Mouse (Mus musculus) thymus, adult 2 months (tissue): ENCODE data around the gene Dnajc22. TPM values are rescaled to one million over a fixed set of nuclear protein-coding genes. Genes with fewer than 3 reads are reported as not detected.

Experiments used
- DNase-seq: peaks from one replicate; pipeline ENCODE4 v3.0.0; 2021
- H3K27ac ChIP-seq: fragments of 200-500 bp; 2 replicates; pipeline ENCODE4 v1.5.1; 2012; ENCODE audit warnings: low read length, control low read depth; ENCODE audit not compliant: control insufficient read depth, insufficient read depth
- H3K27me3 ChIP-seq: fragments of 200-500 bp; 2 replicates; pipeline ENCODE4 v1.6.1; 2012; ENCODE audit warnings: mild to moderate bottlenecking, low read length, moderate library complexity, mixed read lengths; ENCODE audit not compliant: control insufficient read depth, insufficient read depth
- H3K36me3 ChIP-seq: fragments of 200-500 bp; 2 replicates; pipeline ENCODE4 v1.6.1; 2012; ENCODE audit warnings: mild to moderate bottlenecking, low read length, moderate library complexity; ENCODE audit not compliant: control insufficient read depth, insufficient read depth
- H3K4me1 ChIP-seq: fragments of 200-500 bp; replicated peaks from 2 replicates; pipeline ENCODE4 v1.6.1; 2012; ENCODE audit warnings: low read length; ENCODE audit not compliant: control insufficient read depth, insufficient read depth
- H3K4me3 ChIP-seq: fragments of 200-500 bp; 2 replicates; pipeline ENCODE4 v1.5.1; 2012; ENCODE audit warnings: mild to moderate bottlenecking, low read length, control low read depth, moderate library complexity; ENCODE audit not compliant: control insufficient read depth, insufficient read depth
- CTCF ChIP-seq: fragments of 200-500 bp; IDR thresholded peaks from 2 replicates; pipeline ENCODE4 v1.5.1; 2012; ENCODE audit warnings: mild to moderate bottlenecking, control low read depth, low read length, moderate library complexity, borderline replicate concordance; ENCODE audit not compliant: control insufficient read depth, poor library complexity, insufficient read depth; ENCODE audit errors: extremely low read depth
- POLR2A ChIP-seq: fragments of 200-500 bp; IDR thresholded peaks from 2 replicates; pipeline ENCODE4 v1.6.1; 2012; ENCODE audit warnings: mild to moderate bottlenecking, low read length, control low read depth, moderate library complexity; ENCODE audit not compliant: control insufficient read depth, poor library complexity, insufficient read depth; ENCODE audit errors: extremely low read depth
- WGBS: fragments of 180-500 bp; shearing (Covaris S2); methylation state at CpG from one replicate; pipeline ENCODE4 v1.1.7; 2018; 5-methylcytosine and 5-hydroxymethylcytosine counted together
- polyA plus RNA-seq: library from polyadenylated mRNA; depleted of rRNA; stranded (reverse); fragments of >200 nt; gene quantifications from 2 replicates; pipeline ENCODE4 v1.2.3, GENCODE M21; 2012

The Dnajc22 gene
- polyA plus RNA-seq, 1 experiment = 0.39 TPM

GRCm38 (mm10) chr15:99113396-99113975, 20.5 kb downstream of the Dnajc22 start:
- DNase-seq = no peak
- Histone ChIP-seq H3K27me3 (no peaks in the 10 kb centered on the region), H3K4me1 (peaks cover 5% of the 10 kb centered on the region), H3K36me3 (no peaks in the 10 kb centered on the region), H3K4me3 (no peak overlapping the region), H3K27ac (no peak overlapping the region)
- 14% methylated on average over 9 of the region's 9 CpGs for WGBS
- no peak for TF ChIP-seq POLR2A
- TF ChIP-seq CTCF = no peak

DNA sequence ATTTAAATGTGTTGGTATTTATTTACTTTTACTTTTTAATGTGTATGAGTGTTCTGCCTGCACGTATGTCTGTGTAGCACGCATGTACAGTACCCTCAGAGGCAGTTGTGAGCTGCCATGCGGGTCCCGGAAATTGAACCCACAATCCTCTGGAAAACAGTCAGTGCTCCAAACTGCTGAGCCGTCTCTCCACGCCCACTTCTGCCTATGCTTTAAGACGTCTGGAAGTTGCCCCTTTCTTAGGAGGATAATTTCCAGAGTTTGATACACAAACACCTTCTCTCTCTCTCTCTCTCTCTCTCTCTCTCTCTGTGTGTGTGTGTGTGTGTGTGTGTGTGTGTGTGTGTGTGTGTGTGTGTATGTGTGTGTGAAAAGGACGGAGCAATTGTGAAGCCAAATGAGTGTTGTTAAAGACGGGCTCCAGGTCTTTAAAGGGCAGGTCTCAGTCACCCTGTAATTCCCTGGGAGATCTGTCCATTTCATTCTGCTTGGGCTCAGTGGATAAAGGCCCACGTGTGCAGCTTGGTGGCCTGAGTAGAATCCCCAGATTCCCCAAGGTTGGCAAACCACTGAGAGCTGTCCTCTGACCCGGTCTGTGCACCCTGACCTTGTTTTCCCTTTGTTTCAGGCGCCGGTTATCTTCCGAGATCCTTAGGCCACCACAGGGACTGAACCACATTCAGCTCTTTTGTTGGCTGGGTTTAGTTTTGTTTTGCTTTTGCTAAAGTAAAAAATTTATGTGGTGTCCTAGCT, 21.5 kb downstream of the Dnajc22 start:
- no peak overlapping the region for H3K27ac ChIP-seq
- H3K36me3 ChIP-seq = no peaks in the 10 kb centered on the region
- no peak overlapping the region for H3K4me3 ChIP-seq
- peaks cover 5% of the 10 kb centered on the region for H3K4me1 ChIP-seq
- 85% methylated on average over 14 of the region's 14 CpGs for WGBS
- DNase-seq = no peak
- TF ChIP-seq CTCF (no peak), POLR2A (no peak)
- H3K27me3 ChIP-seq = no peaks in the 10 kb centered on the region

- H3K36me3 ChIP-seq = no peaks in the 10 kb centered on the region
- 89% methylated on average over 7 of the region's 7 CpGs for WGBS
- TF ChIP-seq POLR2A (no peak), CTCF (no peak)
- H3K4me3 ChIP-seq = no peak overlapping the region
- DNase-seq = no peak
- H3K27me3 ChIP-seq = no peaks in the 10 kb centered on the region
- no peak overlapping the region for H3K27ac ChIP-seq
- peaks cover 5% of the 10 kb centered on the region for H3K4me1 ChIP-seq
Observed at GRCm38 (mm10) chr15:99115065-99115423, 22.1 kb downstream of the Dnajc22 start.

DNA sequence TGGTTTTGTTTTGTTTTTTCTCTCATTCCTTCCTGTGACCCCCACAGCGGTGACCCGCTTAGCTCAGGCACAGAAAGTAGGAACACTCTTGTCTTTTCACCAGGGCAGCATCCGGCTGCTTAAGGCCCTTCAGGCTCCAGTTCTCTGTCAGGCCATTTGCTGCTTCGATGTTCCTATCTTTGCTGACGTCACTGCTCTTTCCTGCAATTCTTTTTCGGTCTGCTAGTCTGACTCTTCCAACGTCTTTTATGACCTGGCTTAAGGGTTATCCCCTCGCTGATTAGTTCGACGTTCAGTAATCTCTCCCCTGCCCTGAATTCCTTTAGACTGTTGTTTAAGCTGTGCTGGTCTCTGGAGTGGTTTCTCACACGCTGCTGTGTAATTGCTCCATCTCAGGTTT, 23.6 kb downstream of the Dnajc22 start:
- Histone ChIP-seq H3K36me3 (no peaks in the 10 kb centered on the region), H3K27ac (no peak overlapping the region)

GRCm38 (mm10) chr15:99120814-99121213, 27.8 kb downstream of the Dnajc22 start:
- DNase-seq = no peak
- Histone ChIP-seq H3K4me3 (no peak overlapping the region), H3K36me3 (no peaks in the 10 kb centered on the region), H3K4me1 (peaks cover 4% of the 10 kb centered on the region), H3K27me3 (no peaks in the 10 kb centered on the region), H3K27ac (no peak overlapping the region)
- 10% methylated on average over 11 of the region's 11 CpGs for WGBS
- TF ChIP-seq CTCF (no peak), POLR2A (no peak)

More for the DNA sequence above, 23.6 kb downstream of the Dnajc22 start:
- H3K27me3 ChIP-seq = no peaks in the 10 kb centered on the region
- no peak overlapping the region for H3K4me3 ChIP-seq
- no peak for TF ChIP-seq POLR2A
- TF ChIP-seq CTCF = no peak
- 63% methylated on average over 11 of the region's 11 CpGs for WGBS
- no peak for DNase-seq
- H3K4me1 ChIP-seq = peaks cover 7% of the 10 kb centered on the region

DNA sequence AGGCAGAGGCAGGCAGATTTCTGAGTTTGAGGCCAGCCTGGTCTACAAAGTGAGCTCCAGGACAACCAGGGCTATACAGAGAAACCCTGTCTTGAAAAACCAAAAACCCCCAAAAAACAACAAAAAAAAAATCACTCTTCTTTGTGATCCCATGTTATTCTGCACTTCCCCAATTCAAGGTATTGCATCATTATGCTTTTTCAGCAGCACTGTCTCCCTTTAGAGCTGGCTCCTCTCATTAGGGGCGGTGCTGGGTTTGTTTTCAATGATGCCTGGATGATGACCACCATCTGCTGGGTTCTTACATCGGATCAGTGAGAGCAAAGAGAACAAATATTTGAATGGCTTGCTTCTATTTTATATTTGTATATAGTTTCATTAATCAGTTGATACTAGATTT, 29.7 kb downstream of the Dnajc22 start:
- H3K4me3 ChIP-seq = no peak overlapping the region
- H3K36me3 ChIP-seq = no peaks in the 10 kb centered on the region
- DNase-seq = no peak
- WGBS = 87% methylated on average over 2 of the region's 2 CpGs
- no peaks in the 10 kb centered on the region for H3K27me3 ChIP-seq
- H3K27ac ChIP-seq = no peak overlapping the region
- peaks cover 10% of the 10 kb centered on the region for H3K4me1 ChIP-seq
- no peak for TF ChIP-seq CTCF
- TF ChIP-seq POLR2A = no peak
